Mouse (Mus musculus): ENCODE results near the gene Kif18a. TPM values are rescaled to one million over a fixed set of nuclear protein-coding genes. Genes with fewer than 3 reads are reported as not detected.

Gene Kif18a
- polyA plus RNA-seq (2015; fragmentation: Illumina TruSeq; extraction: RNeasy Lipid Tissue Mini Kit (QIAGEN cat#74804); ENCODE audit: insufficient read depth, low read depth, low replicate concordance) = not detected

GRCm38 (mm10) chr2:109280600-109281340 is at the start of gene Kif18a, which contains the start of gene Mettl15:
Kif18a (plus strand) TSS chr2:109280738.
Mettl15 (minus strand) TSS chr2:109280748.

Other genes with a start within 250 kb of the Kif18a start
- gene Mettl15, start within 50 bp of the Kif18a start, polyA plus RNA-seq (2015; fragmentation: Illumina TruSeq; extraction: RNeasy Lipid Tissue Mini Kit (QIAGEN cat#74804); ENCODE audit: insufficient read depth, low read depth, low replicate concordance) = 0.42 TPM